Mouse (Mus musculus): ENCODE results near the gene Map3k11.

Map3k11 gene

DNA sequence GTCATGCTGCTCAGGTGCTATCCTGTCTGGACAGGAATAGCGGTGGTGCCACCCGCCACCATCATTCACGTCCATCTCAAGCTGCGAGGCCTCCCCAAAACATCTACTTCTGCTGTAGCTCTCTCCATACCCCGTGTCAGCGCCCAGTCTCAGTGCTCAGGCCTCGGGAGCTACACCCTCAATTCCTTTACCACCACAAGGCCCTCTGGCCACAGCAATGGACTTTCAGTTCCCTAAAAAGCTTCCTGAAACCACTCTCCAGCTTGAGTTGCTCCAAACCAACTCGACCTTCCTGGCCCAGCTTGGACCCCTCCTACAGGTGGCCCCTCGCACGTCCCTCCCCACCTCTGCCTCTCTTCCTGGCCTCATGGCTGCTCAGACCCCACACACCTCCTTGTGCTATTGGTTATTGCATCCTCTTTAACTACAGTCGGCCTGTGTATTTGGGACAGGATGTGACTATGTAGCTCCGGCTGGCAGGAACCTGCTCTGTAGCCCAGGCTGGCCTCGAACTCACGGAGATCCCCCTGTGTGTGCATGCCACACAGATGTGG lies 23.4 kb downstream of the Map3k11 start:
- DNase-seq = no peak

DNA sequence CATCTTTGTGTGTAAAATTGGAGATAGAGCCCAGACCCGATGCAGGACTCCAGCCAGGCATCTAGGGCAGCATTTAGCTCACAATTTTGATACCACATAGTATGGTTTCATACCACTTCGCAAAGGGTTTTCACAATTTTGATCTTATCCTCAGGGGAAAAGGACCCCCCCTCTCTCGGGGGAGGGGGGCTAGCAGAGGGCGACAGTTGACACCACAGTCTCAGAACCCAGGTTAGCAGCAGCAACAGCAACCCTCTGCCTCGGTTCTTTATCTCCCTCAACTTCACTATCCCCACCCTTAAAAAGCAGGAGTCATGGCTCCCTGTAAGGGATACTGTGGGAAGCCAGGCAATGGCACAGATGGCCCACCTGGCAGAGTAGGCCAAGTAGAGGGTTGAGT lies 24.7 kb downstream of the Map3k11 start:
- DNase-seq = no peak

DNA sequence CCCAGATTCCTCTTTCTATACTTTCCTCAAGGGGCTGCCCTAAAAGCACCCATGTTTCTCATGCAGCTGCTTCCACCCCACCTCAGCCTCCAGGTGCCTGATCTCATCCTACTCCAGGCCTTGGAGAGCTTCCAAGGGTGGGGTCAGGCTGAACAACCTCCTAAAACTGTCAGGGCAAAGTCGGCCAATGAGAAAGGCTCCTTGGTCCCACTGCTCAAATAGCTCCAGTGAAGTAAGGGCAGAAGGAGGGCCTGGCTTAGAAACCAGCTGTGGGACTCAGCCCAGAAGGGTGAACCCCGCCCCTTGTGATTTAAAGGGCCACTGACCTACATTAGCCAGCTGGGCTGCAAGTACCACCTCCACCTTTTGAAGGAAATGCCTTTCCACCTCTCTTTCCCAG lies 25.2 kb downstream of the Map3k11 start:
- DNase-seq = no peak

DNA sequence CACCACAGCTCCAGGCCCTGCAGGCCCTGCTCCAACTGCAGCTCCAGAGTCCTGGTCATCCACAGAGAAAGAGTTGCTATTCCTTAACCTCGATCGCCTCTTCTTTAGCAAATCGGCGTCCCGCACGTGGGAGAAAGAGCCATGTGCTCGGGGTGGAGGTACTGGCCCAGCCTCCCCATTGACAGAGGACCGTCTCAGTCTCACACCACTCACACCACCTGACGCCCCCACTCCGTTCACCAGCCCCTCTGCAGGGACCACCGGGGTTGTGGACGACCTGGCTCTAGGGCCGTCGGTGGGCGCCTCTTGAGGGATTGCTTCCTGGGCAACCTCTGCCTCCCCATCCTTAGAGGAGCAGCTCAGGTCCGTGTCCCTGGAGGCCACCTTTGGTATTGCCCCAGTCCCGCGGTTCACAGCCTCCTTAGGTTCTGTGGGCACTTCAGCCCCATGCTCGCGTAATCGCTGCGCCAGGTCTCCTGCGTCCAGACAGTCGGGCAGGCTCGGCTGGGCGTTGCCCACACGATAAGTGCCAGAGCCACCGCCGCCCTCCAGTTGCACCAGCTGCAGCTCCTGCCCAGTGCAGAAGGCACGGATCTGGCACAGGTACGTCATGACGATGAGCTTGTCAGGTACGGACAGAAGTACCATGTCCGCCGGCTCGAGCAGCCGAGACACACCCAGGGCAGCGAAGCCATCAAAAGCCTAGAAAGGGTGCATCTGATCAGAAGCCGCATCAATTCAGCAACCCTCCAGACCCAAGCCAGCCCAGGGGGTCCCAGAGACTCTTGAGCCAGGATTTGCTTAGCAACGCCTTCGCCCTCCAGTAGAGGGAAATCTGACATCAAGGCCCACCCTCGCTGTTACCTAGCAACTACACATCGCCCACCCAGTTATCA lies 27.5 kb downstream of the Map3k11 start:
- peak; percentile 60 for DNase-seq

DNA sequence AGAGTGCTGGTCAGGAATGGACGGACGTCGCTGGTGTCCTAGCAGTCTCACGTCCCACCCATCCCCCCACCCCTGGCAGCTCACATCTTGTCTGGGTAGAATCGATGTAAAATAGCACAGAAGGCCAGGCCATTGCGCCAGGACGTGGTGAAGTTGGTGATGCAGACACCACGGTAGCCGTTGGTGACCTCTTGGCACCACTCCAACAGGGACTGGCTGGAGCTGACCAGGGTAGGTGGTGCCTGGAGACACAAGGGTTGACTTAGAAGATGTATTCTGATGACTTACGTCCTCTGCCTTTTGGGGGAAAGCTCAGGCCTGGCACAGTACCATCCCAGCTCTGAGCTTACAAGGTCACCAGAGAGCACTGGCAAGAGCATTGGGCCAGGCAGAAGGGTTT lies 28.4 kb downstream of the Map3k11 start:
- DNase-seq = no peak

DNA sequence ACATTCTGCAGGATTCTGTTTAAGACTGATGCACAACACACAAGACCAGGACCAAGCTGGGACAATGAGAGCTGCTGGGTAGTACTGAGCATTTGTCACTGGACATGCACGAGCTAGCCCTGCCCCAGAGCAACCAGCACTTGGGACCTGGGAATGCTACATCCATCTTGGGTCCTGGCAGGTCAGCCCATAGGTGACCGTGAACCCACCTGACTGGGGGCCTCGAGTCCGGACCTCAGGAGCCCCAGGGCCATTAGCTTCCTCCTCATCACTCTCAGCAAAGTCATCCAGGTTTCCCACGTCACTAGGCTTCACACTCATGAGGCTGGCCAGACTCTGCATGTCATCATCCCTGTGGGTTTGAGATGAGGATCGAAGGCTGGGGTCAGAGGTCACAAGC lies 32.7 kb downstream of the Map3k11 start:
- no peak for DNase-seq

DNA sequence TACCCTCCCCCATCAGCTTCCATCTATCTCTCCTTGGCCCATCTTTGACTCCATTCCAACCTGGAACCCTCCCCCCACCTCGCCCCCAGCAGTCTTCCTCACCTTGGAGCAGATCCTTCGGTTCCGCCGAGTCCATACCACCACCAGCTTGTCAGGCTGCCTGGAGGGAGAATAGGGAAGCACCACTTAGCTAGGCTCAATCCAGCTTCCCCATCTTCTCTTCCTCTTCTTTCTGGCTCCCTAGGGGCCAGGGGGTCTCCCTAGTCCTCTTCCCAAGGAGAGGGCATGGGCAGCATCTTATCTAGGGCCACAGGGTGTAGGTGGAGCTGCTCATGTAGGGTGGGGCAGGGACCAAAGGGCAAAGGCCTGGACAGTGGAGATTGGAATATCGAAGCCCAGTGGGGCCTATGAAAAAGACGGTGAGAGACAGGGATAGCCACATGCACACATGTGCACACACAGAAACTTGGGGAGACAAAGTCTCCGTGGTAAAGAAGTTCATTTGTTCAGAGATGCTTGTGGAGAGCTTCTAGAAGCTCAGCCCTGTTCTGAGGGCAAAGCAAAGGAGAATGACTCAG lies 34.4 kb downstream of the Map3k11 start:
- no peak for DNase-seq

DNA sequence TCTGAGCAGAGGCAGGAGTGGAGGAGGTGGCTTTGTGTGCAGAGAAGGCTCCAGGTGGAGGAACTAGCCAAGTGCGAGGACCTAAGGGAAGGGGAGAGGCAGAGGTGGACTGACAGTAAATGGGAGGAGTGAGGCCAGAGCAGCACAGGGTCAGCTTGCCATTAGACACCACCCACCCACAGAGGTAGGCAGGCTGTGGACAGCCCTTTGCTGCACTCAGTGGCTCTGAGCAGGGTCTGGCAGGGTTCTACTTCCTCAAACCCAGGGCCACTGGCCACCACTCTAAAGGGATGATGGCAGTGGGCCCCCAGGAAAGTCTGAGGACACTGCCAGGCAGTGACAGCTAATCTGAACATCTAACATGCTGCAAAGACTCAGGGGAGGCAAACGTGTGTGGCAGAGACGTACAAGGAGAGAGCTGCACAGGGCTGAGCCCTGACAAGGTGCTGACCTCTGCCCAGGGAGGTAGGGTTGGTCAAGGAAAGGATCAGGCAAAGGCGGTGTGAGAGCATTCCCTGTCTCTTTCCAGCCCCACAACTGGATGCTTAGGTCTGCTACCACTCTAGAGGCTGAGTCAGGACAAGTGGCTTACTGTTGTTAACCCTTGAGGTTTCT lies 35.5 kb downstream of the Map3k11 start:
- no peak for DNase-seq

DNA sequence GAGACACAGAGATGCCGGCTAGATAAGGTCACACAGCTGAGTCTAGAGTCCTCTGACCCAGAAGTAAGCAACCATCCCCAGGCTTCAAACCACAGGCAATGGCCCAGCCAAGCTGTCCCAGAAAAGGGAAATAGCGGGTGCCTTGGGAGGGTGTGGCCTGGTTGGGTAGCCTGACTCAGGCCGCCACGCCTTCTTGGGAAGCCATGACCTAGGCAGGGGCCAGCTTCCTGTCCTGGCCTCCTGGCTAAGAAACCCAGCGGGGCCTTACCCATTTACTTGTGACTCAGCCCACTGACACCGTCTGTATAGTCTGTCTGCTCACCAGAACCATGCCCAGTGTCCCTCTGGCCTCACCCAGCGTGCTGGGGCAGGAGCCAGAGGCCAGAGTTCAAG lies 36.0 kb downstream of the Map3k11 start:
- no peak for DNase-seq

DNA sequence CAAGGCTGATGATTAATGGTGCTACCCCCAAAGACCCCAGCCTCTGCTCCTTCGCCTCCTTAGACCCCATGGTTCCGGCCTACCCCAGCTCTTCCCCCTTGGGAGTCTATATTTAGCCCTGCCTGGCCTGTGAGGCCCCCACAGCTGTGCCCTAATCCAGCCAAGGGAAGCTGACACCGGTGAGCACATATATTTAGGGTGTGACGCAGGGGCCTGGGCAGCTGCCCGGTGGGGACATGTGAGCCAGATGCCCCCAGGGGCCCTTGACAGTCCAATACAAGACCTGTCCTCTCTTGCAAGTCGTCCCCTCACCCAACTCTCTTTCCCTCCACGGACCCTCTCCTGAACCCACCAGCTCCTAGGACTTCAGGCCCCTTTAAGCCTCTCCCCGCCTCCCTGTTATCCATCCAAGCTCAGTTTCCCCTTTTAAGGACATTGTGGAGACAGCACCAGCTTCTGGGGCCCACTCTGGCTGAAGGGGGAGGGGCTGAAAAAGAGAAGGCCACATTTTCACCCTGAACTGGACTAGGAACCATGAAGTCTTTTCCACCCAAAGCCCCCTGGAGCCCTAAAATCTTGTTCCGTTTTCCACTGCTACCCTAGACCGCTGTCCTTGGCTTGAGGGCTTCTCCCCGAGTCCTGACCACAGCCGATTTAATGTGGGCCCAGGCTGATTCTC lies 36.6 kb downstream of the Map3k11 start:
- no peak for DNase-seq

DNA sequence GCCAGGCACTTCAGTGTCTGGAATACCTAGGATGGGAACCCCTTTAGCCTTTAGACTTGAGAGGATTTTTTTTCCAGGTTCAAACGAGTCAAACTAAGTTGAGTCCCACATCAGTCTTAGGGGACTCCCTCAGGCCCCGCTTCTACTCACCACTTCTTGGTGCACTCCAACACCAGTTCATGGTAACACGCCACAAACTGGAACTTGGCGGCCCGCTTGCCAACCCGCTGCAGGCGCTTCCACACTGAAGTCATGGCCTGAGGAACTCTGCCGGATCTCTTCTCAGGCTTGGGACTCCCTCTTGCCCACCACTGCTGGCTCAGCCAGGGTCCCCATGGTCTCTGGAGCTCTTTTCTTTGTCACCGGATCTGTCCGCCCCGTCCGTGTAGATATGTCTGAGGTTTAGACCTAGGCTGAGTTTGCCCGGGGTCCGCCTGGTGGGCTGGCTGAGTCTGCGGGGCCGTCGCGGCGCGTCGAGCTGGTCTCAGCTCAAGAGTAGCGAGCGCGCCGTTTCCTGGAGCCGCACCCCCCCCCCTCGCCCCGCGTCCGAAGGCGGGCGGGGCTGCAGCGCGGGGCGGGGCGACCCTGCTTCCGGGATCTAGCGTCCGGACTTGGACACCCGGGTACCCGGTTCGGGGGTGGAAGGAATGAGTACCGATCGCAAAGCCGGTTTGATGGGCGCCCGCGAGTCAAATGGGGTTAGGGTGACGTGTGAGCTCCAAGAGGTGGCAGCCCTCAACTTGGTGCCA lies 37.4 kb downstream of the Map3k11 start, which contains the start of gene Ehbp1l1:
TSS of gene Ehbp1l1 (minus strand) at position 551 of the 749 bp plus-strand sequence.
- DNase-seq = peak; percentile 42

DNA sequence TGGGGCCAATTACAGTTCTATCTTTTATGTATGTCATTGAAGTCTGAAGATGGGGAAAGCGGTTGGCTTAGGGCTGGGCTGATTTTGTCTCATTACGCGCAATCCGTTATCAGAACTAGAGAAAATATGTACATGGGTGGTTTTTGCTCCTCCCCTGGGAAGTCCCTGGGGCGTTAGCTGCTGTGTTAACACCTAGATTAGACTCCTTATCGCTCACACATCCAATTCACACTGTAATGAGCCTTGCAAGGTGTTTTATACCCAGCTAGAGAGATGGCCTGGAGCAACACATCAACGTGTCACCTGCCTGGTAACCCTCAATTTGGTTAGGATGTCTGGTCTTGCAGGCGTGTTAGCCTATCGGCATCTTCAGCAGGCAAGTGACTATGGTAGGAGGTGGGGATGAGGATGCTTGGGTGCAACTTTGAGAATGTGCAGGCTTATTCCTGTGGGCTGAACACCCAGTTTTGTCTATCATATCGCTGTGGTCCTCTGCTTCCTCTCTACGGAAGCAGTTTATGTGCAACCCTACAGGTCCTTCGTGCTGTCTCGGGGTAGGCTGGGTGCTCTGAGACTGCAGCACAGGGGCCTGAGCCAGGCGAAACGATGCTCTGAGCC lies 38.5 kb downstream of the Map3k11 start:
- DNase-seq = no peak

DNA sequence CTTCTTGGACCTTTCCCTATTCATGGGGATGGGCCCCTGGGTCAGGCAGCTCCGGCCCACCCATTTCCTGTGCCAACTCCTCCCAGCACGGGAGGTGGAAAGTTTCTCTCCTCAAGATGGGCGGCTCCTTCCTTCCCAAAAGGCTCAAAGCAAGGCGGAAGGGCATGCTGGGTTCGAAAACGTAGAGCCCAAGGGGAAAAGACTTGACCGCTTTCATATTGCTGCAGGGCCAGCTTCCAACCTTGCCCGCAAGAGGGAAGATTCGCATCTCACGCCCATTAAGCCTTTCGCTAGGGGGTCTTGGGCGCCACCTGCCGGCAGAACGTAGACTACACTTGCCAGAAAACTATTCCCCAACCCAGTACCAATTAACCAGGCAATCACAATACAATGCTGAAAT lies 39.2 kb downstream of the Map3k11 start:
- DNase-seq = peak; percentile 90

DNA sequence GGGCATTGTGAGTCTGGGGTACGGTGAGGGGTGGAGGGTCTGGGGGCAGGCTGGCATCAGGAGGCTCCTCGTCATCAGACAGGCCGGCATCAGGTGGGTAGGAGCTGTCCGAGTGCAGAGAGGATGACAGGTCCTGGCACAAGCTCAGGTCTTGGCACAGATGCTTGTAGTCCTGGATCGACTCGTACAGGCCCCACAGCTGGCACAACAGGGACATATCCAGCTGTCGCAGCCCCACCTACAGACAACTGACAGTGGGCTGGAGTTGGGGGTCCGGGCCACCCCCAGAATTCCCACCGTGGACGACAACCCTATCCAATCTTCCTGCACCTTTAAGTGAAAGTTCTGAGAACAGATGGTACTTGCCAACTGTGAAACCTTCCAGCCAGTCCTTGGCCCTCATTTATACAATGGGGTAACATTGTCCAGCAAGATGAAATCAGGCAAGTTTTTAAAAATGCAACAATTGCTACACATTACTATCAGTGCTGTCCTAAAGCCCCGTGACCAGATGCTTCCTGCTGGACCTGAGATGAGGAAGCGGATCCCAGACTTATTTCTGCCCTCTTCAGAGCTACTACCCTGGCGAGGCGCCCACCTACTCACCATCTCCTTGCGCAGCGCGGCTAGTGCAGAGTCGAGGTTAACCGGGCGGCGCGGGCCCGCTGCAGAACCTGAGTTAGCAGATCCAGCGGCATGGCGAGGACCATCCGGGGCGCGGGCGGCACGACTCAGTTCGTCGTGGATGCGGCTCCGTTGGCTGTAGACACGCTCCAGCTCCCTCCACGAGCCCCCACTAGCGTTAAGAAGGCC lies 40.3 kb downstream of the Map3k11 start:
- DNase-seq = peak; percentile 76

DNA sequence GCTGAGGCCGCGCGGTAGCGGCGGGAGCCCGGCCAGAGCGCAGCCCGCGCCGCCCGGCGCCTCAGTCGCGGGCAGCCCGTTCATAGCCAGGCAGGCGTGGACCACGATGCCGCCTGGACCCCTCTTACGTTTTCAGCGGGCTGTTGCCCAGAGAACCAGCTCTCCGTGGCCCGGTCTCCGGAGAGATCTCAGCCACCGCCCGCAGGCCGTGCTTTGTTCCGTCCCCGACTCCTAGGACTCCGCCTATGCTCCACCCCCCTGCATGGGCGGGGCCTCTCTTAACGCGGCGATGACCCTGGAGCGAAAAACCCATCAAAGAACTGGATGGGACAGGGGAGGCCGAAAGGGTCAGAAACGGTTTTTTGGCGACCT lies 40.9 kb downstream of the Map3k11 start, which contains the start of gene Fam89b:
TSS of gene Fam89b (minus strand) at position 210 of the 372 bp plus-strand sequence.
- DNase-seq = peak; percentile 80

DNA sequence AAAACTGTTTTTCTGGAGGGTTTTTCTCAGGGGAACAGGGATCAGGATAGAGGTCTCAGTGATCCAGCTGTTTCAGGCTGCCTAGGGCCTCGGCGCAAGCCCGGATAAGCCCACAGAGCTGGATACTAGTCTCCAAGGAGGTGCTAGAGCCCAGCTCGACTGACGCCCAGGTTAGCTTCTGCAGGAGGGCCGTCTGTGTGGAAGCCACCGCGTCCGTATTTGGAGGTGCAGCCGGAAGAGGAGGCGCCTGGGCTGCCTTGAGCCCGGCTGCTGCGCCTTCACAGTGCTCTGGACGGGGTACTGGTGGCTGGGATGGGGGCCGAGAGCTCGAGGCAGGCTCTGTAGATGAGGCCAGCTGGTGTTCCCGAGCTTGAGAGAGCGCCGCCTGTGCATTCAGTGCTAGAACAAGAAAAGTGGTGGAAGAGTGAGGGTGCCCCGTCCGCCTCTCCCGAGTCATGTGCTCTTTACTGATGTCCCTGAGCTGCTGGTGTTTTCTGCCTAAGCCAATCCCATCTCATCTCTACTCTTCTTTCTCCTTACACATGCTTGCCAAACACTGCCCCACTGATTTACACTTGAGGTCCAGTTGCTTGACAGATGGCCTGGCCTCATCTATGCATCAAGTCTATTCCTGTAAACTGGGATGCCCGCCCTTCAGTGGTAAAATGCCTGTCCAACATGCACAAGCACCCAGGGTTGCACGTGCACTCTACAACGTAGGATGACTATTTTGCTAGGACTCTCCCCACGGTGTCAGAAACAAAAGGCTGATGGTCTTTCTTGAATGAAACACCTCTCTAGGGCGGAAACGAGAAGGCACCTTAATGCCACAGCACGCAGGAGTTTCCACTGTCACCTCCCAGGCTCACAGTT lies 42.0 kb downstream of the Map3k11 start:
- peak; percentile 44 for DNase-seq

DNA sequence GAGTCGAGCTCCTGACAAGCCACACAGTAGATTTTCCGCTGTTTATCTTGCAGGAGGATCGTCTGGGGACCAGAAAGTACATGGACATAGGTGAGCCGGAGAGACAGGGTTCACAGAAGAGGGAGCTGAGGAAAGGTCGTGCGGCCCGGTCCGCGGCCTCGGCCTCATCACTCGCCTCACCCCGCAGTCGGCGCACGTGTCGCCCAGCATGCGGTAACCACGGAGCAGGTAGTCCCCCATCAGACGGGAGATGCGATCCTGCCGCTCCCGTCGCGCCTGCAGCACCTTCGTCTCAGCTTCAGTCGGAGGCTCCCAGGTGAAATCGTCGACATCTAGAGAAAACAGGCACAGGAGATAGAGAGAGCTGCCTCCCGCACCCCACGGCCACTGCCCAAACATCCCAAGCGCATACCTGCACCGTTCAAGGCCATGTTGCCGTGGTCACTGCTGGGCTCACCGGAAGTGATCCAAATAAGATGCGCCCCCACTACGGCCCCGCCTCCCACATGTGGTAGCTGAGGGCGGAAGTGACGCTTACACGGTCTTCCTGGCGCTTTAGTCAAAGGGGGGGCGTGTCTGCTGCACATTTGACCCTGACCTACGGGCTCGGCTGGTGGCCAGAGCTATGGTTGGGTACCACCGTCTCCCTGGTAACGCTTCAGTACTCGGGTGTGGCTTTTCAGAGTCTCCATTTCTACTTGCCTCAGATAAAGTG lies 42.9 kb downstream of the Map3k11 start:
- peak; percentile 93 for DNase-seq

DNA sequence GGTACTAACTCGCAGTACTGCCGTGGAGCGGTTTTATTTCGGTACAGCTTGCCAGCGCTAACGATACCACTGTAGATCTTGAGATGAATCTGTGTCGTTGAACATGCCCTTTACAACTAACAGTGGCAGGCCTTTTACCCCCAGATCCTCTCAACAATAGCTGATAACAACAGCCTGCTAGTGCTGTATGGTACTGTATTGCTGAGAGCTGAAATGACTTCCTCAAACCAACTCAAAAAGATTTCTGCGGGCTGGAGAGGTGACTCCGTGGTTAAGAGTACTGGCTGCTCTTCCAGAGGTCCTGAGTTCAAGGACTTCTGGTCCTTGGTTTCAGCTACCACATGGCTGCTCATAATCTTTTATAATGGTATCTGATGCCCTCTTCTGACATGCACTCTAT lies 45.8 kb downstream of the Map3k11 start:
- no peak for DNase-seq

DNA sequence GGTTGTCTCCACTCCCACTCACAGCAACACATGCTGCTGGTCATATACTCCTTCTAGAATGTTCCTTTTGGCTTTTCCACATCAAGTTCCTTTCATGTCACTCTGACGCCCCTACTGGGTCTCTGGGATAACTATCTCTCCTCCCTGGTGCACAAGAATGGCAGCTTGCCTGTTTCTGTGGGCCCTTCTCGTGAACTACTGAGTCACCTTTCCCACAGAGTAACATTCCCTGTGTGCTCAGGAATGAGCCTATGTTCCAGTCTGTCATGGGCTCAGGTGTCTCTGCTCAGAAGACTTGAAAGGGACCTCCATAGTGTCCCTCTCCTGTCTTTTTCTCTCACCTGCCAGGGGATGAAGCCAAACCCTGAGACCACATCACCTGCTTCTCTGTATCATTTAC lies 50.9 kb downstream of the Map3k11 start:
- no peak for DNase-seq

Data from right cerebral cortex, postnatal 14 days (tissue).